Mouse (Mus musculus) naive thymus-derived CD4-positive, alpha-beta T cell, adult 2 months (primary cell): ENCODE results near the gene Cacna1e.

Experiments
- DNase-seq: peaks from one replicate; pipeline ENCODE4 v3.0.0-alpha.2; 2011; ENCODE audit warnings: low read depth

The Cacna1e gene

DNA sequence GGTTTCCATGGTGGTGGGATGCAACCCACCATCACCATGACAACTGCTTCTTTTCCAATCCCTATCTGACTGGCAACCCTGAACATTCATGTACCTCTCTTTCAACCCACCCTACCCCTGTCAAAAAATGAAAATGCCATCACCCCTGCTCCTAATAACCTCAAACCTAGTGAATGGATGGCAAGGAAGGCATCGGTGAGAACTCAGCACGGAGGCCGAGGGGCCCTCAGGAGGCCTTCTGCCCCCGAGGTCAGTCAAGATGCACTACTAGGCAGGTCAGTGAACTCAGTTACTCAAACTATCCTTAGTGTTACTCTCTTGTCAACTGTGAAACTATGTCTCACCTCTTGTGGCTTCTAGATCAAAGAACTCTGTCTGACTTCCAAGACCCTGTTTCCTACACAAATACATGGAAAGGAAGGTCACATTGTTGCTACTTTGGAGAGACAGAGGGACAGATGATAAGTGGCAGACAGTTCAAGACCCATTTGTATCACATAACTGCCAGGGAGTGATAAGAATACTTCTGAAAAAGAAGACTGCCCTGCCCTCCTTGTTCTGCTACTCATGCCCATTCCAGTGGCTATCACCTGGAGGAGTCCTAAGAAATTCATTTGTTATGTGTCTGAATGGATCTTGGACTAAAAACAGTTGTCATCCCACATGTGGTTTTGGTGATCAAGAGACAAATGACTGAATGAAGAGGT is 176.6 kb downstream of the Cacna1e start:
- no peak for DNase-seq

- no peak for DNase-seq
Measured at GRCm38 (mm10) chr1:154706974-154707373, 177.3 kb downstream of the Cacna1e start.

- no peak for DNase-seq
Measured at GRCm38 (mm10) chr1:154705882-154706565, 178.3 kb downstream of the Cacna1e start.

DNA sequence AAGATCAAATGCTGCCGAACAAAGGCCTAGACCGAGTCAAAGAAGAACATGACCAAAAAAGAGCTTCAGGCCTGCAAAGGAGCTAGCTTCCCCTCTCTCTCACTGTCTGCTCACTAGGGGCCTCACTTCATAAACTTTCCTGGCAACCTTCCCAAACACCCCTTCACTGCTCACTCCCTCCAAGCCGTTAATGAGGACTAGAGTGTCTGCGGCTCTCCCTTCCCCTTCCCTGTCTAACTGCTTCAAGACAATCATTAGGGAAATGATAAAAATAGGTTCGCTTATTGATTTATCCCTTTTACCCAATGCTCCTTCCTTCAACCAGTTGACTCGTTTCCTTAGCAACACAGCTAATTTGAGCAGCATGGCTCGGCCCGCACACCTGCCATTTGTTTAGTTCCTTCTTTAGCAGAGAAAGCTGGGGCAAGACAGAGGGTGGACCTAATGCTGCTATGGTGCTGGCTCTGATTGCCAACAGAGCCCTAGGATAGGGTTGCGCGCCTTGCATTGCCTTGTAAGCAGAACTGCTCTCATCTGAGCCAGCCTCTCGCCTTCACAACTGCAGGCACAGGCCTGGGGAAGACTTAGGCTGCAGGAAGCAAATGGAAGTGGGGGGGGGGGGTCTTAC is 179.6 kb downstream of the Cacna1e start:
- no peak for DNase-seq

DNA sequence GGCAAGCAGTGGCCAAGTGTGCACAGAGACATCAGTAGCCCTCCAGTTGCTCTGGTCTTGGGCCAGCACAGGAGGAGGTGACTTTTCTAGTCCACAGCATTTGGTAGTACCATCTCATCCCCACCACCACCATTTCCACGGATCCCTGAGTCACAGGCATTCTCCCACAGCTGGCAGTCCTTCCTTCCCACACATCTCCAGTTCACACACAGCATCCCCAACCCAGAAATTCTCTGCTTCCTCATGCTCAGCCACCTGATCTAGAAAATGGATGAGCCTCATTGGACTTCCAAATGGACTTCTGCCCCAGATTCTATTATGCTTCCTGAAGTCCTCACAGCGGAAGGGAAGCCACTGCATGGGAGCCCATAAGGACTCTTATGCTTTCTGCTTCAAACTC is 181.7 kb downstream of the Cacna1e start:
- DNase-seq = no peak

DNA sequence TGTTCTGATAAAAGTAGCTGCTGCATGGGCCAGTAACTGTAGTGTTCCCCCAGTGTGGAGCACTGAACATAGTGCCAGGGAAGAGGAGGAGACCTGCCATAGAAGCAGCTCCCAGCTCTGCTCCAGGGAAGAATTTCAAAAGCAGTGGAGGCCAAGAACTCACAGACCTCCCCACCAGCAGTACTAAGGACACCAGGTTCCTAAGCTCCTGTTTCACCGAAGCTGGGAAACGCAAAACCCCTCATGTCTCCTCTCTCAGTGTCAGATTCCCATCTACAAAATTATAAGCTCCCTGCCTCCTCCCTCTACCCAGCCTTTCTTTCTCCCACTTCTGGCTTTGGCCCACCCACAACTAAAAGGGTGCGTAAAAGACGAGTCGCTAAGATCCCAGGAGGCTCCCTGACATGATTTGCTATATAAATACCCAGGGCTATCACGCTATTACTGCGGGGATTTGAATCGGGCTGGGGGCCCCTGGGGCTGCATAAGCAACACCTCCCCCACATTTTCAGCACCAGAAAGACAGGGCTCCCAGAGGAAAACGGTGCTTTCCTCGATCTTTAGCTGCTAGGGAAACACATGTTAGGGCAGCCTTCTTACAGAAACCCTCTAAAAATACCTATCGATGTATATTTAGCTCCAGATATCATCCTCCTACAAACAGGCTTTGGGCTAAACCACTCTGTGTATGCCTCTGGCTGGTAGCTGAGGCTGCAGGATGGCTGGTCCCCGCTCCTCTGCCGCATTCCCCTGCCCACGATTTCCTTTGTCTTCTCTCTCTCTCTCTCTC is 195.2 kb downstream of the Cacna1e start:
- no peak for DNase-seq

DNA sequence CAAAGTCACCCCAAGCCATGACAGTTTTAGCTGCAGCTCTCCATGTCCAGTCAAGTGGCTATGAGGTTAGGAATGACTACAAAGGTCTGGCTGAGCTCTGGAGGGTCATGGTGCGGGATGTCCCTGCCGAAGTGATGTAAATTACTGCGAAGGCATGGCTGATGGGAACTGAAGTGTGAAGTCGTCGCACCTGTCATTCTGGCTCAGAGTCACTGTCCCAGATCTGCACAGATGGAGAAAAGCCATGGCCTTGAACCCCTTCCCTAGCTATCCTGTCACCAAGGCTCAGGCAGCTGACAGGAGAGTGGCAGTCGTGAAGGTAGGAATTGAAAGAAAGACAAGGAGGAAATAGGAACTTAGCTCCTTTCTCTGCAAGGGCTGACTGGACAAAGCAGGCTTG is 197.4 kb downstream of the Cacna1e start:
- no peak for DNase-seq

GRCm38 (mm10) chr1:154683477-154684106 is 200.7 kb downstream of the Cacna1e start:
- no peak for DNase-seq

- DNase-seq = no peak
Measured at GRCm38 (mm10) chr1:154678989-154679388, 205.3 kb downstream of the Cacna1e start.

DNA sequence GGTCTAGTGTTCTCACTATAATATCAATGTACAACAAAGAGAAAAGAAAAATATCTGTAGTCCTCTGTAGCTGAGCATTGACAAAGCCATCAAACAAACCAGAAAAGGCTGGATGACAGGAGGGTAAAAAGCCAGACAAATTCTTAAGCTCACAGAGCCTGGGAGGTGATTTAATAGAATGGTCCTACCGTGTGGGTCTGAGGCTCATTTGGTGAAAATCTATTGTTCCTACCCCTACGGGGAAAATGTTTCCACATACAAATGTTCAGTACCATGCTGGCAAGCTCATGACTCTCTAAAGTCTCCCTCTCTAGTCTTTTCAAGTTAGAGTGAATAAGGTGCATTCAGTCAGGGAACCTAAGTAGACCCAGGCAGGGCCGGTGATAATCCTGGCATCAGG is 206.2 kb downstream of the Cacna1e start:
- no peak for DNase-seq

DNA sequence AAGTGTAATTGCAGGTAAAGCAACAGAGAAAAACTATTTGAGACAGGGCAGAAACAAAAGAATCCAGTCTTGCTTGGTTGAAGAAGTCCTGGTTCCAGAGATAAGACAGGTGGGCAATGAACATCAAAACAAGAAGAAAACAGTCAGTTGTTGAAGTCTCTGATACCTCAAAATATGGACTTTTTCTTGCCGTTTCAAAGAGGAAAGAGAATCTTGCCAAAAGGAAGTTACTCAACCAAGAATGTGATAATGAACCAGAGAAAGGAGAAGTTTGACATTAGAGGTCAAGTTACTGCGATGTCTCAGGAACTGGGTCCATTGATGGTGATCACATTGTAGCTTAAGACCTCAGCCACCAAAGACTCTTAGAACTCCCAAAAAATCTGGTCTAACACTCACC is 206.6 kb downstream of the Cacna1e start:
- DNase-seq = no peak

GRCm38 (mm10) chr1:154663721-154664120 is 220.6 kb downstream of the Cacna1e start:
- no peak for DNase-seq

DNA sequence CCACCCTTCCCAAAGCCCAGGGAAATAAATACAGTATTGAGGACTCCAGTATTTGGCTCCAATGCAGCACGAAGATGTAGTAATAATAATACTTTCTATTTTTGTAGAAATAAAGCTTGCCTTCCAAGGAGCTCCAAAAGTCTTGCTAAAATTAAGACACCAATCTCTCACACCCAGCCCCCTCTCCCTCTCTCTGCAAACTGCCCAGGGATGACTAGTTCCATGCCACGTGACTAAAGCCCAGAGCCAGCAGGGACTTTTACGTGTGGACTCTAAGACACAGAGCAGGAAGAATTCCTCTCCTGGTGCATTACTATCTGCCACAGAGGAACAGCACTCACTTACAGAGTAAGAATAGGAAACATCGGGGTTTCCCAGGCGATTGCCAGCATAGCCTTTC is 222.3 kb downstream of the Cacna1e start:
- no peak for DNase-seq

- no peak for DNase-seq
Measured at GRCm38 (mm10) chr1:154661221-154661864, 223.0 kb downstream of the Cacna1e start.

DNA sequence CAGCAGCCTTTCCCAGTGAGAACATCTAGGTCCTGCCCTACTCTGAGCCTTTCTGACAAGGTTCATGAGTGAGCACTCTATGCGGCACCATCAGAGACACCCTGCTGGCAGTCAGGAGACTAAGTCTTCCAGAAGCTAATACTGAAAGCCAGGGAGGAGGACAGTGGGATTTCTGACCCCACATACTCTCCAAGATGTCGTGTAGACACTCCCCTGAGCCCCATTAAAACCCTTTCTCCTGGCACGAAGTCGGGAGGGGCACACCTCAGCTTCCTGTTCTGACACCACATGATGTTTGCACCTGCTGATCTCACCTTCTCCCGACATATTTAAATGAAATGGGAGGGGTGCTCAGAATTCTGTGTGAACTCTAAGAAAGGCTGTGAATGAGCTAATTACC is 226.9 kb downstream of the Cacna1e start:
- DNase-seq = no peak

DNA sequence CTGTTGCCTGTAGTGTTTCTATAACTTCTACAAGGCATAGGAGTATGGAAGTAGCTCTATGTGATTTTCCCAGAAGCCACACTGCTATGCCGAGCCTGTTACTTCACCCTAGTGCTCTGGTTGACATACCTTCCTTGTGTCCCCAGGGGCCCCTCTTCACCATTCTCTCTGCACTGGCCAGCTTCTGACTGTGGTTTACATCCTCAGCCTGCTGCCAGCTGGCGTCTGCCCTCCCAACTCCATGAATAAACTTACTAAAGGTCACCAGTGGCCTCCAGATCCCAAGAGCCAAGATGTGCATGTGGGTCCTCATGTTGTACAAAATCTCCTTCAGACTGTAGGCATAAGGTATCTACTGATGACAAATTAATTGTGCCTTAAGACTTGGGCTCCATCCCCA is 230.3 kb downstream of the Cacna1e start:
- DNase-seq = no peak

DNA sequence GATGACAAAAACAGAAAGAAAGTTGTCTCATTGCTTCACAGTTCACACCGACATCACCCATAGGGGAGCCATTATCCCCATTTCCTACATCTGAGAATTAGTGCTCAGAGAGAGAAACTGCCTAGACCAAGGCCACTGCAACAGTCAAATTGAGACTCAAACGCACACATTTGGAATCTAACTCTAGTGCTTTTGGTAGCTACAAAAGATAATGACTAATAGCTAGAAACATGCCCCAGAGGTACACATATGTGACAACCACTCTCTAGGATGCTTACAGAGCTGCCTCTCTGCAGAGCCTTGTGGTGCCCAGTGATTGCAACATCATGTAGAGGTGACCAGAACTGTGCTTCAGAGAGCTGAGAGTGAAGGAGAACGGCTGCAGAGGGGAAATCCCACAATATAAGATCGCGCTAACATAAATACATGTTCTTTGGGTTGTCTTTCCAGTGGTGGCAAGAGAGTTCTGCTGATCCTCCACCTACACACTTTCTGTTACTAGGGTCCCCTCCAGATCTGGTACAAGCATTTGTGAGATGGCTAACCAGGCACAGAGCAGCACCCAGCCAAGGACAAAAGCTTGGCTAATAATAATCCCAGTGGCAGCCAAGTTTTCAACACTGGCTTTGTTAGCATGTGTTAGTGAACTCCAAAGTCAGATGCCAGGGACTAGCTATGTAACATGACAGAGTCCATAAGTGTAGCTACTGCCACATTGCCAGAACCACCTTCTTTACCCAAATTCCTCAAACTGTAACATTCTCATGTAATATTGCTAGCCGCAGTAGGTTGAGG is 237.9 kb downstream of the Cacna1e start:
- DNase-seq = no peak

DNA sequence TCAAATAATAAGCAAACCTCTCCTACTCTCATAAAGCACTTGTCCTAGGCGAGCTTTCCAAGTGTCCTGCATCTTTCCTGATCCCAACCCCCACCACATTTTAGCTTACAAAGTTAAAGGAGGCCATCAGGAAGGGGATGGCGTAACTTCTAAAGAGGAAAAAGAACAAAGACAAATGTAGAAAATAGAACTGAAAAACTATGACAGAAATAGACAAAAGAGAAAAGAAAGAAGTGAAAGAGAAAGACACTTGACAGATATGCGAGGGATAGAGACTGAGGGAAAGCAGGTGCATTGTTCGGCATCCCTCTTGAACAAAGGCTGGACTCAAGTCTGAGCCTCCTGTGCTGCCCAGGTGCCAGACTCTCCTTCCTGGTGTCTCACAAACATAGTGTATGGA is 246.5 kb downstream of the Cacna1e start:
- DNase-seq = no peak

GRCm38 (mm10) chr1:154635766-154636165 is 248.5 kb downstream of the Cacna1e start:
- DNase-seq = no peak

GRCm38 (mm10) chr1:154632886-154633285 is 251.4 kb downstream of the Cacna1e start:
- DNase-seq = no peak
